Mouse (Mus musculus): Measurements from ENCODE around the gene Edc4. TPM values are rescaled to one million over a fixed set of nuclear protein-coding genes. Genes with fewer than 3 reads are reported as not detected.

Edc4 gene
- 11.8 TPM for polyA plus RNA-seq (2014; fragmentation: Illumina TruSeq; extraction: RNeasy Lipid Tissue Mini Kit (QIAGEN cat#74804); ENCODE audit: insufficient read depth, low read depth, low replicate concordance)

DNA sequence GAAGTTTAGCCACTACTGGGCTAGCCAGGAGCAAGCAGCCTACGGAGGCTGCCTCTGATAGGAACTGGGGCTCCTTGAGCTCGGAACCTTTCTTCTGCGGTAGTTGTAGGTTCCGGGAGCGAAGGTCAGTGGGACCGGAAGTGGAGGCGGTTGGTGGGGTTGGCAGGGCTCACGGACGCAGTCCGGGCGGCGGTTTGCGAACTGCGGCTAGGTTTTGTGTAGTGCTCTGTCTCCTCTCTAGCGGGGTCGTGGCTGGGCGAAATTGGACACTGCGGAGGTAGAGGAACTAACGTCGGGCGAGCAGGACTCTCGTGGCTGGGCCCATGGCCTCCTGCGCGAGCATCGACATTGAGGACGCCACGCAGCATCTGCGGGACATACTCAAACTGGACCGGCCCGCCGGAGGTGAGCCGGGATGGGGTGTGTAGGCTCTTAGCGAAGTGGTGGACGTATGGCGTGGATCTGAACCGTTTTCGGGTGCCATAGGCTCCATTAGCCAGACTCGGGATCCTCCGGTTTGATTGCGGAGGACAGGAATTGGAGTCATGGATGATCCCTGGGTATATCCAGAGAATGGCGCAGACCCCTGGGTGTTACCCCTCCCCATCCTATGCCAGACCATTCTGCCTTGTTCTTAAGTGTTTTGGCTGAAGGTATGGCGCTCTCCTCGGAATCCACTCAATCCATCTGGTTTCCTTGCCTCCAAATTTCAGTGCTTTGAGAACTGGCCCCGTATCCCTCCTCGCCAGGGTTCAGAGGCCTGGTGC, at the start of gene Edc4:
TSS of gene Edc4 (plus strand) at position 128 of the 767 bp plus-strand sequence.

DNA sequence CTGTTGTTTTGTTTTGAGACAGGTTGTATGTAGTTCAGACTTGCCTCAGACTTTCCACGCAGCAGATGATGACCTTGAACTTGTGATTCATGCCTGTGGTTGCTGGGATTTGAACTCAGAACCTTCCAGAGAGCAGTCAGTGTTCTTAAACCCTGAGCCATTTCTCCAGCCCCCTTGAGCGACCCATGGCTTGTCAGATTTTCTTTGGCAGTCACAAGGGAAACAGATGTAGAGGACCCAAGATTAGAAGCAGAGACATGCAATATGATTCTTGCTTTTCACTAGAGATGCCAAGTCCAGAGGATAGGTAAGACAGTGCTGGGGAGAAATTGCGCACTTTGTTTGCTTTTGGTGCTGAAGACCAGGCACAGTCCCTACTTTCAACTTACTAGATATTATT, 27.5 kb upstream of the Edc4 start, which contains the start of gene Cenpt:
TSS of gene Cenpt (minus strand) at position 101 of the 400 bp plus-strand sequence.

DNA sequence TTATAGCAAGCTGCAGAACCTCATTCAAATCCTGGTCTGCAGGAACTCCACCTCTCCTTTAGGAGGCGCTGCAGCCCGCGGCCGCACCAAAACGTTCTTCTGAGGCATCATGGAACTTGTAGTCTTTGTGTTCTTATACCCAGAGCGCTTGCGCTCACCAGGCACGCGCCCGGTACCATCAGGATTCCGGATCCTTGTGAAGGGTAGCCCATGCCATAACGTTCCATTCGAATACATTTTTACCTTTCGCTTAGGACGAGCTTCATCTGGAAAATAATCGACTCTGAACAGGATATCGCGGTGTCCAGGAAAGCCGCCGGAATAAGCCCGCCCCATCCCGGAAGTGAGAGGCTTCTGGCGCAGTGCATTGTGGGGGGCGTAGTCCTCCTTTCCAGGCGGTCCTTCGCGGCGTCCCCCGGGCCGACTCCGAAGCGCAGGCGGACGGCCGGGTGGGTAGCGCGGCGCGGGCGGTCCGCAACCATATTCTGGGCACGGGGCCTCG, 25.9 kb upstream of the Edc4 start, which contains the start of gene Thap11:
TSS of gene Thap11 (plus strand) at position 418 of the 502 bp plus-strand sequence.

DNA sequence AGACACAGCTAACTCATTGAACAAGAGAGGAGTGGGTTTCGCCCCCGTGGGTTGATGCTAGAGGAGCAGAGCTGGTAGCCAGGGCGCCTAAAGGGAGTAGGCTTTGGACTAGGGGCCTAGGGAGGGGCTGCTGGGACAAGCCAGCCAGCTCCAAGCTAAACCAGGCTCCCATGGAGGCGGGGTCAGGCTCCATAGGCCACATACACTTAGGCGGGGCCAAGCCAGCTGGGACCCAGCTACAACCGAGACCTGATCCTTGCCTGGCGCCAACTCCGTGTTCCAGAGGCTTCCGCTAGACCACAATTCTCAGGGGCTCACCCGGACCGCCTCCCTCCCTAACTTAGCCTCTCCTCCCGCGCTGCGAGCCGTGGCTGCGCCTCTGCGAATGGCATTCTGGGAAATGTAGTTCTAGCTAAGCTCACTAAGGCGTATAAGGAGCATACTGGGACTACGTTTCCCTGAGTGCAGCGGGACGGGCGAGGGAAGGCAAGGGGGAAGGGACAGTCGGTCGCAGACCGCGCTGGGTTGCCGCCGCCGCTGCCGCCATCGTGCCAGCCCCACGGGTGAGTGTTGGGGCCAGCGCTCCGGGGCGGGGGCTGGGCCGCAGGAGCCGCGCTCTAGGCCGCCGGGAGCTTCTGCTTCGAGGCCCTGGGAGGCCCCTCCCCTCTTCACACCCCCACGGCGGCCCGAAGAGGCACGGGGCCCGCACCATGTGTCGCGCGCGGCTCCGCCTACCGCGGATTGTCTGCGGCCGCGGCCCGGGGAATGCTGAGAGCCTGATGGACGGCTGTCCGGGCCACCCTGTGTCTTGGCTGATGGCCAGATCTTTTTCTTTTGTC, 20.3 kb upstream of the Edc4 start, which contains the start of gene Nutf2:
TSS of gene Nutf2 (plus strand) at position 438 of the 839 bp plus-strand sequence.

DNA sequence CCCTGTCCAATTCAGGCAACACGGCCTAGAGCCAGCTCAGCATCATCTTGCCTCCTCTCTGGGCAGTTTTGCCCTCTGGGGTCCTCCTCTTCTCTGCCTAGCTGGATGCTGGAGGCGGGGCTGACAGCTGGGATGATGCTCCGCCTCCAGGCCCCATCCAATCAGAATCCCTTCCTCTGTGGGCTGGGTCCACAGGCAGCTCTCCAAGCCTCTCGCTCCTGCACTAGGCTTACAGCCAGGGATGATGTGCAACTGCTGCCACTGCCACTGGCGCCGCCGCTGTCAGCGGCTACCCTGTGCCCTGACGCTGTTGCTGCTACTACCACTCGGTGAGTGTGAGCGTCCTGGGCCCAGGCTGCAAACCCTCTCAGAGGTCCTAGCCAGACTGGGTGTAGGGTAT, 12.7 kb downstream of the Edc4 start, which contains the start of gene Nrn1l:
TSS of gene Nrn1l (plus strand) at position 229 of the 400 bp plus-strand sequence.

DNA sequence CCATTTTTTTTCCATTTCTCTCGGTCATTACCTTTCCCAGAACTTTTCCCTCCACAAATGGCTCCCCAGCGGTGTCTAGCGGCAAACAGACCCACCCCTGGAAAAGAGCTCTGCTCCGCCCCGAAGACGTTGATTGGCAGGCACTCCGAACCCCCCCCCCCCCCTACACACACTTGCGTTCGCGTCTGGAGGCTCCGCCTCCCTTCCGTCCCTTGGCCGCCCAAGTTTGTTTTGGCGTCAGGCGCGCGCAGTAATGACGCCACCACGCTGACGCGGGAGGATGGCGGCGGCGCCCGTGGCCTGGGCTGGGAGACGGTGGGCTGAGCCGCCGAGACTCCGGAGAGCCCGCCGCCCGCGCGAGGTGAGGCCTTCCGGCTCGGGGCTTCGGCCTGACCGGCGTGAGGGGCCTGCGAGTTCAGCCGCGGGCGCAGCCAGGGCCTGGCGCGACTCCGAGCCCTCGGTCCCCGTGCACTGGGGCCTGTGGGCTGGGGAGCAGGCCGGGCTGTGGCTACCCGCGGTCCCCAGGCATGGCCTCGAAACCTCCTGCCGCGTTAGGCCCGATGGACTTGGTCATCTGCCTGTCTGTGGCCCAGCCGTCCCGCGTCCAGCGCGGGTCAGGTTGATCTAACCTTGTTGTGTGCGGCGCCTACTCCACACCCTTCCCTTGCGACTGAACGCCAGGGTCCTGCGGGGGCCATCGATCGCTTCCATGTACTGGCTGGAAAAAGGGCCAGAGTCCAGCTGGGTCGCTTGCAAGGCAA, 19.7 kb downstream of the Edc4 start, which contains the start of gene Pskh1:
TSS of gene Pskh1 (plus strand) at position 262 of the 761 bp plus-strand sequence.

DNA sequence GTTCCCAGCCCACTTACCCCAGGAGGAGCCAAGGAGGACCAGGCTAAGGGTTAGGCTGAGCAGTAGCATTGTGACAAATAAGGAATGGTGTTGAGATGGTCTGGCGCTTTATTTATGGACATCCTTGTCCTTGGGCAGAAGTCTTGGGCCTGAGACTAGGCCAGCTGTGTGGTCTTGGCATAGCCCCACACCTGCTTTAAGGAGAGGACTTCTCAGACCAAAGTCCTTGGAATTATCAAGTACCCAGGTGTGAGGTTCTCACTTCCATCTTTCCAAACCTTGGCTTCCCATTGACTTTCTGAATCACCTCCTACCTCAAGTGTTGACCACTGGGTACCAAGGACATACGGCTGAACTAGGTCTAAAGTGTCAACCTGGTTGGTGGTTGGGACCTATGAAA, 53.1 kb downstream of the Edc4 start, which contains the start of gene Ctrl:
TSS of gene Ctrl (minus strand) at position 101 of the 400 bp plus-strand sequence.

DNA sequence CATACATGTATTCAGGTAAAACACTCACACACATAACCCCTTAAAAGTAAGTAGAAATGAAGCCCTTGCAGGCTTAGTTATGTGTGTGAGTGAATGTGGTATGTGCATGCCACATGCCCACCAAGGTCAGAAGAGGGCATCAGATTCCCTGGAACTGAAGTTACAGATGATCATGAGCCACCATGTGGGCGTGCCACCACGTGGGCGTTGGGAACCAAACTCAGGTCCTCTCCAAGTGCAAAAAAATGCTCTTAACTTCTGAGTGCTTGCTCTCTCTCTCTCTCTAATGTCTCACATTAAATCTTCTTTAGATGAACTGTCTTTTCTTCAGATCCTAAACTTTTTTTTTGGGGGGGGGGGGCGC, 57.6 kb downstream of the Edc4 start, which contains the start of gene Psmb10:
TSS of gene Psmb10 (minus strand) at position 139 of the 364 bp plus-strand sequence.

DNA sequence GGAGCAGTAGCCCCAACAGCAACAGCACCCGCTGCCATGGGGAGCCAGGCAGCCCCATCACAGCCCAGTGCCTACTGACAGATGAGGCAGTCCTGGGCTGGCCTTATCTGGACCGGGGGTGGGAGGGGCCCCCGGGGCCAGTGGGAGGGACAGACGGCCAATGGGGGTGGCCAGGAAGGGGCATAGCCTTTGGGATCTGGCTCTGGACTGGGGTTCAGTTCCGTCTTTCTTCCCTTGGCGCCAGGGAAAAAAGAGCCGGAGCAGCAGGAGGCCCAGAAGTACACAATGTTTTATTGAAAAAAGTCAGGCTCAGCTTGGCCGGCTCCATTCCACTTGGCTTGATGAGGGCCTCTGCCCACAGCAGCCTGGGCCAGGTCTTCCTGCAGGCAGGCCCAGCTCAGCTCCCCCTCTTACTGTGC, 62.6 kb downstream of the Edc4 start, which contains the start of gene Lcat:
TSS of gene Lcat (minus strand) at position 62 of the 419 bp plus-strand sequence.

Other genes starting within 250 kb of the Edc4 start
- gene Ctcf, start 244.3 kb upstream of the Edc4 start, polyA plus RNA-seq (2014; fragmentation: Illumina TruSeq; extraction: RNeasy Lipid Tissue Mini Kit (QIAGEN cat#74804); ENCODE audit: insufficient read depth, low read depth, low replicate concordance), result 25.0 TPM
- 4.4 TPM for gene Agrp, start 243.5 kb upstream of the Edc4 start, polyA plus RNA-seq (2014; fragmentation: Illumina TruSeq; extraction: RNeasy Lipid Tissue Mini Kit (QIAGEN cat#74804); ENCODE audit: insufficient read depth, low read depth, low replicate concordance)
- gene Carmil2, start 194.6 kb upstream of the Edc4 start, polyA plus RNA-seq (2014; fragmentation: Illumina TruSeq; extraction: RNeasy Lipid Tissue Mini Kit (QIAGEN cat#74804); ENCODE audit: insufficient read depth, low read depth, low replicate concordance), result 2.7 TPM
- gene Acd, start 179.8 kb upstream of the Edc4 start, polyA plus RNA-seq (2014; fragmentation: Illumina TruSeq; extraction: RNeasy Lipid Tissue Mini Kit (QIAGEN cat#74804); ENCODE audit: insufficient read depth, low read depth, low replicate concordance), result 22.3 TPM
- gene Pard6a, start 179.7 kb upstream of the Edc4 start, polyA plus RNA-seq (2014; fragmentation: Illumina TruSeq; extraction: RNeasy Lipid Tissue Mini Kit (QIAGEN cat#74804); ENCODE audit: insufficient read depth, low read depth, low replicate concordance), result 12.1 TPM
- gene 4933405L10Rik, start 173.2 kb upstream of the Edc4 start, polyA plus RNA-seq (2014; fragmentation: Illumina TruSeq; extraction: RNeasy Lipid Tissue Mini Kit (QIAGEN cat#74804); ENCODE audit: insufficient read depth, low read depth, low replicate concordance), result not detected
- 4.8 TPM for gene Enkd1, start 172.7 kb upstream of the Edc4 start, polyA plus RNA-seq (2014; fragmentation: Illumina TruSeq; extraction: RNeasy Lipid Tissue Mini Kit (QIAGEN cat#74804); ENCODE audit: insufficient read depth, low read depth, low replicate concordance)
- gene Gfod2, start 122.2 kb upstream of the Edc4 start, polyA plus RNA-seq (2014; fragmentation: Illumina TruSeq; extraction: RNeasy Lipid Tissue Mini Kit (QIAGEN cat#74804); ENCODE audit: insufficient read depth, low read depth, low replicate concordance), result 9.4 TPM
- gene Ranbp10, start 53.5 kb upstream of the Edc4 start, polyA plus RNA-seq (2014; fragmentation: Illumina TruSeq; extraction: RNeasy Lipid Tissue Mini Kit (QIAGEN cat#74804); ENCODE audit: insufficient read depth, low read depth, low replicate concordance), result 7.8 TPM
- gene Tsnaxip1, start 53.1 kb upstream of the Edc4 start, polyA plus RNA-seq (2014; fragmentation: Illumina TruSeq; extraction: RNeasy Lipid Tissue Mini Kit (QIAGEN cat#74804); ENCODE audit: insufficient read depth, low read depth, low replicate concordance), result 3.0 TPM
- 8.7 TPM for gene Cenpt, start 27.6 kb upstream of the Edc4 start, polyA plus RNA-seq (2014; fragmentation: Illumina TruSeq; extraction: RNeasy Lipid Tissue Mini Kit (QIAGEN cat#74804); ENCODE audit: insufficient read depth, low read depth, low replicate concordance)
- 29.0 TPM for gene Thap11, start 25.7 kb upstream of the Edc4 start, polyA plus RNA-seq (2014; fragmentation: Illumina TruSeq; extraction: RNeasy Lipid Tissue Mini Kit (QIAGEN cat#74804); ENCODE audit: insufficient read depth, low read depth, low replicate concordance)
- 73.5 TPM for gene Nutf2, start 20.3 kb upstream of the Edc4 start, polyA plus RNA-seq (2014; fragmentation: Illumina TruSeq; extraction: RNeasy Lipid Tissue Mini Kit (QIAGEN cat#74804); ENCODE audit: insufficient read depth, low read depth, low replicate concordance)
- gene Nrn1l, start 12.7 kb downstream of the Edc4 start, polyA plus RNA-seq (2014; fragmentation: Illumina TruSeq; extraction: RNeasy Lipid Tissue Mini Kit (QIAGEN cat#74804); ENCODE audit: insufficient read depth, low read depth, low replicate concordance), result 0.93 TPM
- gene Pskh1, start 19.6 kb downstream of the Edc4 start, polyA plus RNA-seq (2014; fragmentation: Illumina TruSeq; extraction: RNeasy Lipid Tissue Mini Kit (QIAGEN cat#74804); ENCODE audit: insufficient read depth, low read depth, low replicate concordance), result 11.8 TPM
- 0.77 TPM for gene Ctrl, start 53.0 kb downstream of the Edc4 start, polyA plus RNA-seq (2014; fragmentation: Illumina TruSeq; extraction: RNeasy Lipid Tissue Mini Kit (QIAGEN cat#74804); ENCODE audit: insufficient read depth, low read depth, low replicate concordance)
- gene Psmb10, start 57.6 kb downstream of the Edc4 start, polyA plus RNA-seq (2014; fragmentation: Illumina TruSeq; extraction: RNeasy Lipid Tissue Mini Kit (QIAGEN cat#74804); ENCODE audit: insufficient read depth, low read depth, low replicate concordance), result 150 TPM
- gene Lcat, start 62.5 kb downstream of the Edc4 start, polyA plus RNA-seq (2014; fragmentation: Illumina TruSeq; extraction: RNeasy Lipid Tissue Mini Kit (QIAGEN cat#74804); ENCODE audit: insufficient read depth, low read depth, low replicate concordance), result 1.00 TPM
- 21.9 TPM for gene Slc12a4, start 85.2 kb downstream of the Edc4 start, polyA plus RNA-seq (2014; fragmentation: Illumina TruSeq; extraction: RNeasy Lipid Tissue Mini Kit (QIAGEN cat#74804); ENCODE audit: insufficient read depth, low read depth, low replicate concordance)
- gene Dpep3, start 98.5 kb downstream of the Edc4 start, polyA plus RNA-seq (2014; fragmentation: Illumina TruSeq; extraction: RNeasy Lipid Tissue Mini Kit (QIAGEN cat#74804); ENCODE audit: insufficient read depth, low read depth, low replicate concordance), result not detected
- gene Dus2, start 110.5 kb downstream of the Edc4 start, polyA plus RNA-seq (2014; fragmentation: Illumina TruSeq; extraction: RNeasy Lipid Tissue Mini Kit (QIAGEN cat#74804); ENCODE audit: insufficient read depth, low read depth, low replicate concordance), result 7.0 TPM
- gene Dpep2nb, start 125.1 kb downstream of the Edc4 start, polyA plus RNA-seq (2014; fragmentation: Illumina TruSeq; extraction: RNeasy Lipid Tissue Mini Kit (QIAGEN cat#74804); ENCODE audit: insufficient read depth, low read depth, low replicate concordance), result not detected
- gene Ddx28, start 131.0 kb downstream of the Edc4 start, polyA plus RNA-seq (2014; fragmentation: Illumina TruSeq; extraction: RNeasy Lipid Tissue Mini Kit (QIAGEN cat#74804); ENCODE audit: insufficient read depth, low read depth, low replicate concordance), result 4.4 TPM
- 10.7 TPM for gene Nfatc3, start 178.0 kb downstream of the Edc4 start, polyA plus RNA-seq (2014; fragmentation: Illumina TruSeq; extraction: RNeasy Lipid Tissue Mini Kit (QIAGEN cat#74804); ENCODE audit: insufficient read depth, low read depth, low replicate concordance)

Data from lung, adult 10 weeks (tissue).